Comparison of ENCODE assay signal across 25 mouse cellular contexts in the genomic region with DNA sequence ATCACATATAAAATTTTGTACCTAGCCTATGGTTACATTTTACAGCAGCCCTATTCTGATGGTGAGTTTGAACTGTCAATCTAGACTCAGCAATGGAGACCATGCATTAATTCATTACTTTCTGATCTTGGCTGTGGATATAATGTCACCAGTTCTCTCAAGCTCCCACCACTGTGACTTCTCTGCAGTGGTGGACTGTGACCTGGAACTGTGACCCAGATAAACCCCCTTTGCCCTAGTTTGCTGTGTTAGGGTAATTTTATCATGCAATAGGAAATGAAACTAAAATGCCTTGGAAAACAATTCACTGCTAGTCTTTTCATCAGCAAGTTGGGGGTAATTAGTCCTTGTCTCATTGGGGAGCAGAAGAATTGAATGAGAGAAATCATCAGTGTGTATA.
"Had no signal": no experiment of that assay in that cellular context is flagged by ENCODE, and none has a peak within 500 bp of the region (broad histone marks: within the 10 kb centered on the region; RNA-seq: fewer than 3 reads in every experiment).

No protein-coding gene starts in this region.

- H3K27me3 ChIP-seq: heart, embryonic 12.5 days; hindbrain, embryonic 12.5 days; intestine, embryonic 15.5 days; kidney, embryonic 15.5 days; limb, embryonic 13.5 days; limb, embryonic 15.5 days had no signal

- H3K4me3 ChIP-seq: heart, embryonic 10.5 days; heart, embryonic 12.5 days; hindbrain, embryonic 10.5 days; hindbrain, embryonic 12.5 days; intestine, embryonic 15.5 days; kidney, embryonic 15.5 days; limb, embryonic 13.5 days; limb, embryonic 15.5 days had no signal

- DNase-seq: gastrocnemius, postnatal 14 days; heart, adult 18-20 months; heart, postnatal 10 days; heart, postnatal 4 days; kidney, adult 18-20 months; kidney, adult 8-10 months; kidney, postnatal 14 days; kidney, postnatal 36 days; layer of hippocampus, adult 9-11 months; layer of hippocampus, postnatal 36 days; left cerebral cortex, postnatal 4 days had no signal

- H3K4me1 ChIP-seq: heart, embryonic 10.5 days; heart, embryonic 12.5 days; hindbrain, embryonic 12.5 days; intestine, embryonic 15.5 days; kidney, embryonic 15.5 days; limb, embryonic 13.5 days; limb, embryonic 15.5 days had no signal

- H3K27ac ChIP-seq: heart, embryonic 10.5 days; hindbrain, embryonic 10.5 days; hindbrain, embryonic 12.5 days; hindbrain, embryonic 14.5 days; intestine, embryonic 15.5 days; kidney, embryonic 15.5 days; kidney, postnatal 0 days; limb, embryonic 13.5 days; limb, embryonic 15.5 days; liver, embryonic 14.5 days had no signal

- ATAC-seq: hindbrain, embryonic 16.5 days; inflammation-experienced regulatory T-cells, adult 6 months; intestine, embryonic 15.5 days; intestine, postnatal 0 days had no signal

- H3K36me3 ChIP-seq: heart, embryonic 10.5 days; heart, embryonic 12.5 days; hindbrain, embryonic 10.5 days; hindbrain, embryonic 12.5 days; intestine, embryonic 15.5 days; kidney, embryonic 15.5 days; limb, embryonic 13.5 days; limb, embryonic 15.5 days had no signal

- H3K4me2 ChIP-seq: heart, embryonic 12.5 days; hindbrain, embryonic 12.5 days; hindbrain, embryonic 14.5 days; intestine, embryonic 15.5 days; kidney, embryonic 15.5 days; limb, embryonic 13.5 days; limb, embryonic 15.5 days had no signal

- H3K9me3 ChIP-seq: heart, embryonic 10.5 days; heart, embryonic 12.5 days; hindbrain, embryonic 10.5 days; hindbrain, embryonic 12.5 days; intestine, embryonic 15.5 days; kidney, embryonic 15.5 days; limb, embryonic 13.5 days; limb, embryonic 15.5 days had no signal

- H3K9ac ChIP-seq: heart, embryonic 12.5 days; hindbrain, embryonic 12.5 days; hindbrain, embryonic 14.5 days; intestine, embryonic 15.5 days; kidney, embryonic 15.5 days; limb, embryonic 13.5 days; limb, embryonic 15.5 days; liver, embryonic 14.5 days had no signal
